Comparison of ENCODE assay signal across 8 mouse cellular contexts in genomic region chr8:125083746-125084145, GRCm38 (mm10). TPM values are rescaled to one million over a fixed set of nuclear protein-coding genes. Genes with fewer than 3 reads are reported as not detected.
DNase-seq lines count a peak whose midpoint lies in the region; ATAC-seq and TF ChIP-seq lines count a peak whose summit lies in the region.

No protein-coding gene starts in this region.

- WGBS in liver, adult 2 months: 4% methylated on average over 4 of the region's 4 CpGs
- 52% methylated on average over 4 of the region's 4 CpGs for WGBS in liver, embryonic 12.5 days (ENCODE audit: insufficient replicate concordance)
- 48% methylated on average over 4 of the region's 4 CpGs for WGBS in intestine, embryonic 15.5 days

- no peak for TF ChIP-seq CTCF in liver, adult 2 months (IDR thresholded peaks at IDR 0.05; ENCODE audit: low read depth, low read length)

- H3K27me3 ChIP-seq in liver, adult 2 months (ENCODE audit: control insufficient read depth, insufficient read depth, low read length): no peaks in the 10 kb centered on the region
- no peaks in the 10 kb centered on the region for H3K27me3 ChIP-seq in liver, embryonic 12.5 days (replicated peaks)
- H3K27me3 ChIP-seq in intestine, embryonic 15.5 days (replicated peaks): no peaks in the 10 kb centered on the region

- H3K79me2 ChIP-seq in liver, adult 2 months (ENCODE audit: control insufficient read depth, insufficient read depth, low read length): no peaks in the 10 kb centered on the region

- no peak overlapping the region for H3K4me2 ChIP-seq in liver, embryonic 12.5 days
- no peak overlapping the region for H3K4me2 ChIP-seq in intestine, embryonic 15.5 days (replicated peaks)

- peak overlapping the region; percentile 45 for H3K27ac ChIP-seq in liver, adult 2 months (replicated peaks; ENCODE audit: insufficient read depth, low read depth, low read length)
- H3K27ac ChIP-seq in liver, embryonic 12.5 days: no peak overlapping the region
- H3K27ac ChIP-seq in intestine, embryonic 15.5 days: peak overlapping the region; percentile 83

- peak; percentile 31 for DNase-seq in liver, adult 2 months (ENCODE audit: extremely low read depth, low read depth, low spot score)
- DNase-seq in cerebellum, adult 8-10 months: peak; percentile 72
- peak; percentile 54 to 67 for DNase-seq in gastrocnemius, postnatal 36 days
- DNase-seq in lung, postnatal 10 days: peak; percentile 65
- DNase-seq in retina, embryonic 14.5 days (ENCODE audit: low spot score): no peak
- DNase-seq in retina, postnatal 1 day: no peak

- H3K4me3 ChIP-seq in liver, adult 2 months (ENCODE audit: insufficient read depth, low read depth, low read length): no peak overlapping the region
- no peak overlapping the region for H3K4me3 ChIP-seq in liver, embryonic 12.5 days
- no peak overlapping the region for H3K4me3 ChIP-seq in intestine, embryonic 15.5 days (replicated peaks)

- no peaks in the 10 kb centered on the region for H3K36me3 ChIP-seq in liver, adult 2 months (ENCODE audit: control insufficient read depth, insufficient read depth, low read length)
- no peaks in the 10 kb centered on the region for H3K36me3 ChIP-seq in liver, embryonic 12.5 days
- H3K36me3 ChIP-seq in intestine, embryonic 15.5 days: no peaks in the 10 kb centered on the region

- intact Hi-C loops in gastrocnemius, postnatal 36 days (cut with DNase I): no loop called here

- no peak overlapping the region for H3K9ac ChIP-seq in liver, adult 2 months (ENCODE audit: low read depth, low read length)
- H3K9ac ChIP-seq in liver, embryonic 12.5 days: no peak overlapping the region
- H3K9ac ChIP-seq in intestine, embryonic 15.5 days: no peak overlapping the region

- no peak for TF ChIP-seq POLR2A in liver, adult 2 months (IDR thresholded peaks at IDR 0.05; ENCODE audit: extremely low read depth, insufficient read depth, low read length)

- H3K9me3 ChIP-seq in liver, embryonic 12.5 days (replicated peaks): no peaks in the 10 kb centered on the region
- H3K9me3 ChIP-seq in intestine, embryonic 15.5 days: no peaks in the 10 kb centered on the region

- H3K4me1 ChIP-seq in liver, adult 2 months (ENCODE audit: control insufficient read depth, insufficient read depth, low read length): peaks cover 4% of the 10 kb centered on the region; the same call in 1 of the 2 replicates
- H3K4me1 ChIP-seq in liver, embryonic 12.5 days: peaks cover 16% of the 10 kb centered on the region
- peaks cover 7% of the 10 kb centered on the region for H3K4me1 ChIP-seq in intestine, embryonic 15.5 days (replicated peaks)

- ATAC-seq in liver, embryonic 12.5 days: no peak
- no peak for ATAC-seq in intestine, embryonic 15.5 days

RNA-seq across cellular contexts. Expression of gene Disc1, which starts 29.8 kb away (rescaled TPM):
- 0.34 and 0.37 TPM in 2 replicates for total RNA-seq in liver, adult 2 months (2014; rRNA removed)
- polyA plus RNA-seq in liver, adult 2 months (2012; rRNA removed): 0.14 and 0.16 TPM in 2 replicates
- polyA plus RNA-seq in liver, embryonic 12.5 days (2016; fragmentation: Nextera tagmentation; extraction: Ambion mirVana): 0.56 and 0.92 TPM in 2 replicates
- total RNA-seq in gastrocnemius, postnatal 36 days (2021): under 1 TPM; 0.82 to 0.99 TPM
- polyA plus RNA-seq in intestine, embryonic 15.5 days (2015; fragmentation: Nextera tagmentation; extraction: Ambion mirVana): 1.6 and 1.9 TPM in 2 replicates

Comparison
In these comparisons a context has a peak if more than half of its experiments do, and no peak if none do; other contexts are left out.
1. DNase-seq: peak in liver, adult 2 months (single experiment), cerebellum, adult 8-10 months (single experiment), gastrocnemius, postnatal 36 days (2 of 2) and lung, postnatal 10 days (single experiment); none in retina, embryonic 14.5 days (single experiment) and retina, postnatal 1 day (single experiment).